Mouse (Mus musculus): ENCODE measurements at regions not wholly inside any gene's neighbourhood (a gene's known extent, or its start where the extent isn't known, plus 50 kb on each side); places are given as distances from the start of the nearest gene placed in this dataset.
"Not testable (repeated sequence)": the region's sequence is repeated elsewhere in the genome, so short reads cannot be mapped to it uniquely, and the experiment has no call there.

DNA sequence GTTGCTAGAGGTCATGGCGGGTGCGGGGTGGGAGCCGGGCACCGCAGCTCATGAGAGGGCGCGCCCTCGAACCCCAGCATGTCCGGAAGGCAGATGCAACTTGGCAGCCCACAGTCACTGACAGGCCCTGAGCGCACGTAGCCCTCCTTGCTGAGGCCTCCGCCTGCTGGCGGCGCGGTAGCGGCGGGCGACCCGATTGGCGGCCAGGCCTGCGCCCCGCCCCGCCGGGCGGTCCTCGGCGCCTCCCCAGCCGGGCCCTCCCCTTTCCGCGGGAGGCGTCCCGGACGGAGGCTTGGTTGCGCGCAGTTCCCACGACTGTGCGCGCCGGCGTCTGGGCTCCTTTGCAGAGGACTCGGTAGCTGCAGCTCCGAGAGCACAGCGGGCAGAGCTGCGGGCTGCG is 301.9 kb downstream of the Hpcal1 start:
- not testable (repeated sequence) for TF ChIP-seq CTCF (conservative IDR thresholded peaks at IDR 0.05; ENCODE audit: insufficient read depth, insufficient read length, low read depth, low read length); POLR2A (IDR thresholded peaks at IDR 0.05; ENCODE audit: low read depth, low read length)
